Mouse (Mus musculus) c-Kit-positive CD71-positive TER-119-positive erythroid progenitor cells, embryonic 14.5 days (primary cell): ENCODE measurements around the gene Wrnip1.
A peak's percentile ranks its signal among the peaks of the same experiment; 100 is the strongest.

ENCODE experiments used
- DNase-seq: peaks from one replicate; pipeline ENCODE4 v3.0.0-alpha.2; 2013; ENCODE audit warnings: low spot score

The Wrnip1 gene

GRCm38 (mm10) chr13:32807624-32808023, 5.8 kb downstream of the Wrnip1 start:
- DNase-seq, result no peak

- DNase-seq, result no peak
Observed at GRCm38 (mm10) chr13:32819241-32819640, 17.4 kb downstream of the Wrnip1 start.

GRCm38 (mm10) chr13:32819926-32820325, 18.1 kb downstream of the Wrnip1 start:
- no peak for DNase-seq

- no peak for DNase-seq
Observed at GRCm38 (mm10) chr13:32821671-32822070, 19.8 kb downstream of the Wrnip1 start.

GRCm38 (mm10) chr13:32823126-32823525, 21.3 kb downstream of the Wrnip1 start:
- no peak for DNase-seq

GRCm38 (mm10) chr13:32824377-32825330, 22.8 kb downstream of the Wrnip1 start:
- DNase-seq, result no peak

GRCm38 (mm10) chr13:32825546-32825945, 23.7 kb downstream of the Wrnip1 start:
- no peak for DNase-seq

GRCm38 (mm10) chr13:32827111-32827822, 25.4 kb downstream of the Wrnip1 start:
- no peak for DNase-seq

- DNase-seq, result peak; percentile 48
Observed at GRCm38 (mm10) chr13:32827951-32828350, 26.1 kb downstream of the Wrnip1 start.

GRCm38 (mm10) chr13:32828886-32829285, 27.0 kb downstream of the Wrnip1 start:
- DNase-seq, result peak; percentile 13

- no peak for DNase-seq
Observed at GRCm38 (mm10) chr13:32831505-32832273, 29.9 kb downstream of the Wrnip1 start.

- DNase-seq, result no peak
Observed at GRCm38 (mm10) chr13:32832776-32833175, 30.9 kb downstream of the Wrnip1 start.

GRCm38 (mm10) chr13:32833237-32833636, 31.4 kb downstream of the Wrnip1 start:
- no peak for DNase-seq

GRCm38 (mm10) chr13:32834513-32834912, 32.7 kb downstream of the Wrnip1 start:
- DNase-seq, result no peak

- no peak for DNase-seq
Observed at GRCm38 (mm10) chr13:32839314-32839713, 37.5 kb downstream of the Wrnip1 start.

- DNase-seq, result no peak
Observed at GRCm38 (mm10) chr13:32841349-32841748, 39.5 kb downstream of the Wrnip1 start.

- DNase-seq, result no peak
Observed at GRCm38 (mm10) chr13:32846221-32846620, 44.4 kb downstream of the Wrnip1 start.

GRCm38 (mm10) chr13:32849092-32849491, 47.3 kb downstream of the Wrnip1 start:
- DNase-seq, result no peak

- DNase-seq, result no peak
Observed at GRCm38 (mm10) chr13:32849531-32850123, 47.8 kb downstream of the Wrnip1 start.

- DNase-seq, result no peak
Observed at GRCm38 (mm10) chr13:32850156-32850555, 48.3 kb downstream of the Wrnip1 start.

GRCm38 (mm10) chr13:32850668-32851404, 49.0 kb downstream of the Wrnip1 start, which contains the start of gene Serpinb1a:
TSS of gene Serpinb1a (minus strand) at chr13:32851185.
- no peak for DNase-seq
